ENCODE assay signal across 24 mouse cellular contexts in genomic region chr2:73127686-73128085, GRCm38 (mm10).
"Had no signal": no experiment of that assay in that cellular context is flagged by ENCODE, and none has a peak within 500 bp of the region (broad histone marks: within the 10 kb centered on the region; RNA-seq: fewer than 3 reads in every experiment).

No protein-coding gene starts in this region.

- H3K4me1 ChIP-seq: kidney, embryonic 15.5 days; limb, embryonic 12.5 days; limb, embryonic 15.5 days had no signal

- DNase-seq: kidney, adult 8-10 months; kidney, postnatal 10 days; kidney, postnatal 36 days; layer of hippocampus, postnatal 36 days; left cerebral cortex, postnatal 4 days; liver, postnatal 0 days; lung, embryonic 14.5 days; right cerebral cortex, adult 18-20 months; right cerebral cortex, postnatal 14 days; right cerebral cortex, postnatal 4 days; thymus, adult 2 months; thymus, postnatal 14 days had no signal

- H3K4me3 ChIP-seq: kidney, embryonic 15.5 days; left cerebral cortex, adult 2 months; limb, embryonic 12.5 days; limb, embryonic 15.5 days; midbrain, embryonic 12.5 days; myocyte; neural tube, embryonic 13.5 days had no signal

- H3K27ac ChIP-seq: kidney, embryonic 15.5 days; left cerebral cortex, adult 2 months; limb, embryonic 12.5 days; limb, embryonic 15.5 days; liver, embryonic 14.5 days; macrophage; midbrain, embryonic 12.5 days; neural tube, embryonic 13.5 days; stomach, postnatal 0 days had no signal

- H3K9ac ChIP-seq: kidney, embryonic 15.5 days; limb, embryonic 12.5 days; limb, embryonic 15.5 days; liver, embryonic 14.5 days; liver, postnatal 0 days; lung, embryonic 14.5 days; midbrain, embryonic 12.5 days; neural tube, embryonic 13.5 days had no signal

- H3K4me2 ChIP-seq: kidney, embryonic 15.5 days; limb, embryonic 12.5 days; limb, embryonic 15.5 days; liver, embryonic 11.5 days; lung, embryonic 14.5 days; midbrain, embryonic 12.5 days; neural tube, embryonic 13.5 days had no signal

- H3K36me3 ChIP-seq: kidney, embryonic 15.5 days; limb, embryonic 12.5 days; limb, embryonic 15.5 days; midbrain, embryonic 12.5 days; neural tube, embryonic 13.5 days had no signal

- H3K27me3 ChIP-seq: kidney, embryonic 15.5 days; limb, embryonic 12.5 days; limb, embryonic 15.5 days; midbrain, embryonic 12.5 days; neural tube, embryonic 13.5 days had no signal

- H3K9me3 ChIP-seq: kidney, embryonic 15.5 days; limb, embryonic 12.5 days; limb, embryonic 15.5 days; midbrain, embryonic 12.5 days; neural tube, embryonic 13.5 days had no signal

- ATAC-seq: liver, postnatal 0 days; lung, postnatal 0 days had no signal
